Mouse (Mus musculus) frontal cortex, postnatal 36 days (tissue): ENCODE measurements around the gene Aktip.

Experiments
- DNase-seq, 2 experiments: peaks; one replicate each; pipeline ENCODE4 v3.0.0; 2022; ENCODE audit warnings: low spot score in 2 of 2

Aktip gene

GRCm38 (mm10) chr8:91126786-91127185 lies 73.0 kb downstream of the Aktip start:
- DNase-seq, result peak; percentile 42 to 74

DNA sequence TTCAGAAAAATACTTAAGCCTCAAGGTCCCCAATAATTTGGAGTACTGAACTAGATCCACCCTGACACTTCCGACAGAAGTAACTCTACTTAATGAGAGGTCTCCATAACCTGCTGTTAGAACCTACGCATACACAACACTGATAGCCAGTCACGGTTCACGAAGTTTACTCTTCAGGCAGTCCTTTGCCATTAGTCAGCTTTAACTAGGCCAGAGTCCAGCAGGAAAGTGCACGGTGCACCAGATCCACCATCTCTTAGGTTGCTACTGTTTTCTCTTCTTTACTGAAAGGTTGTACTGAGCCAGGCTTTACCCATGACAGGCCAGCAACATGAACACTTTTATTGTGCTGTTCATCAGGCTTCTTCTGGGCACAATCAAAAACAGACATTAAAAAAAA lies 75.5 kb downstream of the Aktip start:
- DNase-seq, result no peak

DNA sequence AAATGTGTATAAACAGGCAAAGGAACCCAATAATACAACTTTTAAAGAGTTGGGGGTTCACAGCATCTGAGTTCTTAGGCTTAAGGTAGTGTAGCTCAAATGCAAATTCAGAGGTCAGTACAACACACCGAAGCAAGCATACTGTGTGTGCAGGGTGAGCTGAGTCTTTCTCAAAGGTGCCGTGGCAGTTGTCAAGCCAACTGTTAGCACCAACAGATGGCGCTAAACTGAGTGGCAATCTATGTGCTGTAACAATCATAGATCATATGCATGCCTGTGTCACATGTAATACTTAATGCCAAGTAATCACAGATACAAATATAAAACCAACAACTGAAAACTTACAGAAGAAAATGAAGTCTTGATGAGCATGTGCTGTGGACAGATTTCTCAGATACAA lies 81.6 kb downstream of the Aktip start:
- no peak for DNase-seq

- DNase-seq, result no peak
Measured at GRCm38 (mm10) chr8:91117537-91117936, 82.2 kb downstream of the Aktip start.

DNA sequence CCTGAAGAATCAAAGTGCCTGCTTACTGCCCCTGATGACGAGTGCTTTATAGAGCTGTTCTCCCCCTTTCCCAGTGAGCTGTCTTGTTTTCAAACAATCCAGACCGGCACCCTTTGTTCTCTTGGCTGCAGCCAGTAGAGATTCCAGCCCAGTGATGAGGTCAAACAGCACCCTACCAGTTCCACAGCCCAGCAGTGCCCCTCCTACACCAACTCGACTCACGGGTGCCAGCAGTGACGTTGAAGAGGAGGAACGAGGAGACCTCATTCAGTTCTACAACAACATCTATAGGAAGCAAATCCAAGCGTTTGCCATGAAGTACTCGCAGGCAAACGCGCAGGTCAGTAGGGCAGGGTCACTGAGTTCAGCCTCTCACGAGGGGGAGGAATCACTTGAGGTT lies 84.9 kb downstream of the Aktip start:
- DNase-seq, result no peak

DNA sequence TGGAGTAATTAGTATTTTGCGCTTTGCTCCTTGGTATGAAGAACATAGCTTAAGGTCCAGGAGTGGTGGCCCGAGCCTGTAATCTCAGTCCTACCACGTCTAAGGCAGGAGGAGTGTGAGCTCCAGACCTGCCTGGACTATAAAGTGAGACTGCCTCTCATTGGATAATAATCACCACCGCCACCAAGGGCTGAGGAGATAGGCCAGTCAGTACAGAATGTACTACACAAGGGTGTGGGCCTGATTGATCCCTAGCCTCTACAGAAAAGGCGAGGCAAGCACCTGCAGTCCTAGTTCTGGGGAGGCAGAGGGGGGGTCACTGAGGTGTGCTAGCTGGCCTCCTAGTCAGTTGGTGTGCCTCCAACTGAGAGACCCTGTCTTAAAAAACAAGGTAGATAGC lies 85.3 kb downstream of the Aktip start:
- DNase-seq, result no peak

- no peak for DNase-seq
Measured at GRCm38 (mm10) chr8:91111868-91112477, 87.8 kb downstream of the Aktip start.

- DNase-seq, result no peak
Measured at GRCm38 (mm10) chr8:91106271-91106670, 93.5 kb downstream of the Aktip start.

DNA sequence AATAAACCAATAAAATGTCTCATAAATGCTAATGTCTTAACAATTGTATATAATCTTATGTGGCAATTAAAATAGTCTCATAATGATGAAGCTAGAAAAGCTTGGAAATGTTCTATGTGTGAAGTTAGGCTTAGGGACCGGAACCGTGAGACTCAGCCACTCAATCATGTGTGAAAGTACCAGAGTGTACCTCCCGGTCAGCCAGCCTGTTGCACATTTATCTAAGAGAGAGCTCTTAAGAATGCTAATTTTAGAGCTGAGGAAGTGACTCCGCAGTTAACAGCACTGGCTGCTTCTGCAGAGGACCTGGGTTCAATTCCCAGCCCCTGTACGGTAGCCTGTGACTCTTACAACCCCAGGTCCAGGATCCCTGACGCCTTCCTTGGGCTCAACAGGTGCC lies 101.7 kb downstream of the Aktip start:
- no peak for DNase-seq

DNA sequence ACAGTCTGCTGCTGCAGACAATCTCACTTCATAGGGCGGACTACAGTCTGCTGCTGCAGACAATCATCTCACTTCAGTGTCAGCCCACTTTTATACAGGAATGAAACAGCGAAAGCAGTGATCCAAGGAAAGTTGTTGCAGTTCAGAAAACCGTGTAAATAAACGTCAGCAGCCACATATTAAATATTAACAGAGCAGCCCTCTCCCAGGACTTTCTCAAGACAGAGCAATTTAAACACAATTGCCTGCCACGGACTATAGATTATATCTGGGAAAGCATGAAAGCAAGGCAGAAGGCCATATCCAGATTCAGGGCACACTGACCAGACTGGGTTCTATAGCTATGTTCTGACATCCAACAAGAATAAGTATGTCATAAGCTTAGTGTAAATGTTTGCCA lies 105.6 kb downstream of the Aktip start:
- no peak for DNase-seq

- no peak for DNase-seq
Measured at GRCm38 (mm10) chr8:91089601-91090000, 110.2 kb downstream of the Aktip start.

DNA sequence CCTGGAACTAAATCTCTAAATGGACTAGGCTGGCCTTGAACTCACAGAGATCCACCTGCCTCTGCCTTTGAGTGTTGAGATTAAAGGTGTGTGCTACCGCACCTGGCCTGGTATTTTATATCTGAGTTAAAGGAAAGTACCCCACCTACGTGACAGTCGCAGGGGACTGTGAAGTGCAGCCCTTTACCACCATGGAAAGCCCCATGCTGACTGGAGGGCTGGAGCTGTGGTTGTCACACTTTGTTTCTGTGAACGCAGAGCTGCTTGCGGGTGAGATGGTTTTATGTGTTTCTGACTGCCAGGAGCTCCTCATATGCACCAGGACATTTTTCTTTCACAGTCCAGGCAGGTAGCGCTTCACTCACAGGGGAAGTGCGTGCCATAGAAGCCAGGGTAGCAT lies 111.3 kb downstream of the Aktip start:
- DNase-seq, result no peak

GRCm38 (mm10) chr8:91082428-91082827 lies 117.3 kb downstream of the Aktip start:
- DNase-seq, result no peak

DNA sequence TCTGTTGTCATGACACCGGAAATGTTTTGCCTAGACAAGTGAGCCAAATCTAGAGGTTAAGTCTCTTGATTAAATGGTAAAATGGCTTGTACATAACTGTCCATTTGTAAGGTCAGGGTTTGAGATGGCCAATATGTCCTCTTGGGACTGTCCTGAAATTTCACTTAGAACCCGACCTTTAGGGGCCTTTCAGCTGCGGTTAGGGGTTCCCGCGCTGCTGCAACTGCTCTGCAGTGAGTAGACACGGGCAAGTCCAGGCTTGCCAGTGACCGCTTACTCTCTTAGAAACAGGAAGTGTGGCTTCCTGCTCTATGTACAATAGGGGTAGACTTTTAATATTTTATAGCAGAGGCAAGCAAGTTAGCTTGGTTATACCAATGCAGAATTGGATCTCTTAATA lies 117.9 kb downstream of the Aktip start:
- DNase-seq, result no peak

DNA sequence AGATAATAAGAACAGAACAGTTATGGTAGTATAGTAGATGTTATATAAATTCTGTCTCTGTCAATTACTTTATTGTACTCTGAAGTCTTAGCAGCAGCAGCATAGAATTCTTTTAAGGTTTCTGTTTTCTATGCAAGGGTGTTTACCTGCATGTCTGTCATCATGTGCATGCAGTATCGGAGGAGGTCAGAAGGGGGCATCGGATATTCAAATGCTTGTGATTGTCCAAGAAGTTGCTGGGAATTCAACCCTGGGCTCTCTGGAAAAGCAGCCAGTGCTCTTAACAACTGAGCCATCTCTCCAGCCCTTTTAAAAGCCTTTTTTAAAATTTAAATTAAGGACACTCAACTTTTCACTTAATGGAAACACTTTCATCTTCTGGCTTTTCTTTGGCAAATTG lies 120.1 kb downstream of the Aktip start:
- DNase-seq, result no peak

DNA sequence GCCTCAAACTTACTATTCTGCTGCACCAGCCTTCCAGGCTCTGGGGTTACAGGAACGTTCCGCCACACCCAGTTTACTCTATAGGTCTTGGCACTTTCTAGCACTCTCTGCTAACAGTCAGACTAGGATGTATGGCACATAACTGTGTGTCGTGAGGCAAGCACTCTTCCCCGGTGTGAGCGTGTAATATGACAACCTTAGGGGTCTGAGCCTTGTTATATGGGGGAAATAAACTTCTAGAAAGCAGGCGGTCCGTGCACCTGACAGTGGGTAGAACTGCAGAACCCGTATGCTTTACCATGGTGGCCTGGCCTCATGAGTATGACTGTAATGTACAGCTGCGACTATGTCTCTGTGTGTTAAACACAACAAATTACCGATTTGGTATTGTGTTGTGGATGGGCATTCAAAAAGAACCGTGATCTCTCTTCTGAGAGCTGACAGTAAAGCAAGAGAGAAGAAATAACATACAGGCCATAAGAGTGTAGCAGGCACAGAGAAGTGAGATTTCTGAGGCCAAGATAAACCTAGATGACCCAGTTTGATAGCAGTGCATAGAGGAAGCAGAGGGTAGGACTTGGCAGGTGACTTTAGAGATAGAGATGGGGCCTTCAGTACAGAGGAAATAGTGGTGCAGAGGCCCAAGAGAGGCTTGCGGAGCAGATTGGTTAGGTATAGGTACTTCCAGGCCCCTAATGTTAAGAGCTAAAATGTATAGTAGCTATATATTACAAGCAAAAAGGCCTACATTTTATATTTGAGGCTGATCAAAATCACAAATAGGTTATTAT lies 122.5 kb downstream of the Aktip start:
- DNase-seq, result no peak

DNA sequence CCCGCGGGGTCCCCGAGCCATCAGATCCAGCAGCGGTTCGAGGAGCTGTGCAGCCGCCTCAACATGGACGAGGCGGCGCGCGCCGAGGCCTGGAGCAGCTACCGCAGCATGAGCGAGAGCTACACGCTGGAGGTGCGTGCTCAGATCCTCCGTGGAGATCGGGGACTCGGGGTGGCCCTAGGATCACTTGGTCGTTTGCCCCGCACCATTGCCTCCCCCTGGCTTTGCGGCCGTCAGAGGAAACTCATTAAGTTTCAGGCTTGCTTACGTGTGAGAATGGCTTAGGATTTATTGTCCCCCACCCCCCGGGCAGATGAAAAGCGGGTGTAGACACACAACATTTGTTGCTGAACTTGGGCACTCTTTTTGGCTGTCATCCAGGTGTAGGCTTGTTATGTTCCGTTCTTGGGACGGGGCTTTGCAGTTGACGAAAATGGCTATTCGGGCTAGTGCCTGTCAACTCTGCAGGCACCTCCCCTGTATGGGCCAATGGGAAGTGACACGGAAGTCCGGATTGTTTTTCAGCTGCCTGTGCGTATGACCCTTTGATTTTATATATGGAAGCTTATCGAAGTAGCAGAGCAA lies 129.4 kb downstream of the Aktip start:
- DNase-seq, result peak; percentile 57 to 63

DNA sequence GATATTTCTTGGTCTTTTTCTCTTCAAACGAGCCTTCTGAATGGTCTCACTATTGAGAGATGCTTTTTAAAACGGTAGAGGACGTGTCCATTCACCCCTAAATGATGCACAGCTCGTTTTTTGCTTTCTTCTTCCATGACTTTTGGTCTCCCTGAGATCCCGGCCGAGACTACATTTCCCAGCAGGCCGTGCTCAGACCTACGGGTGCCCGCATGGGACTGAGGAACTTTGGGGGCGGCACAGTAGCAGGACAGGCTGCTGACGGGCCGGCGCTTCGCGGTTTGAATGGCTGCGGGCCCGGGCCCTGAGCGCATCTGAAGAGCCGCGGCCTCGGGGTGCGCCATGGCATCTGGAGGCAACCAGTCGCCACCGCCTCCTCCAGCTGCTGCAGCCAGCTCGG lies 129.9 kb downstream of the Aktip start, which contains the start of gene Rbl2:
Rbl2 (plus strand) TSS at position 224 of the 400 bp plus-strand sequence.
- DNase-seq, result peak; percentile 97 to 98

- no peak for DNase-seq
Measured at GRCm38 (mm10) chr8:91069407-91069806, 130.4 kb downstream of the Aktip start.

GRCm38 (mm10) chr8:91065179-91065578 lies 134.6 kb downstream of the Aktip start:
- DNase-seq, result no peak
